Mouse (Mus musculus): Measurements from ENCODE around the gene Mpv17l2.
A peak's percentile ranks its signal among the peaks of the same experiment; 100 is the strongest.

The Mpv17l2 gene

GRCm38 (mm10) chr8:70791294-70791701 is 30.6 kb upstream of the Mpv17l2 start:
- no peak for DNase-seq (ENCODE audit: low read depth, low spot score)

- no peak for DNase-seq (ENCODE audit: low read depth, low spot score)
Observed at GRCm38 (mm10) chr8:70790846-70791245, 30.1 kb upstream of the Mpv17l2 start.

GRCm38 (mm10) chr8:70789046-70789445 is 28.3 kb upstream of the Mpv17l2 start:
- no peak for DNase-seq (ENCODE audit: low read depth, low spot score)

GRCm38 (mm10) chr8:70787941-70788667 is 27.4 kb upstream of the Mpv17l2 start:
- no peak for DNase-seq (ENCODE audit: low read depth, low spot score)

- no peak for DNase-seq (ENCODE audit: low read depth, low spot score)
Observed at GRCm38 (mm10) chr8:70787051-70787445, 26.3 kb upstream of the Mpv17l2 start.

DNA sequence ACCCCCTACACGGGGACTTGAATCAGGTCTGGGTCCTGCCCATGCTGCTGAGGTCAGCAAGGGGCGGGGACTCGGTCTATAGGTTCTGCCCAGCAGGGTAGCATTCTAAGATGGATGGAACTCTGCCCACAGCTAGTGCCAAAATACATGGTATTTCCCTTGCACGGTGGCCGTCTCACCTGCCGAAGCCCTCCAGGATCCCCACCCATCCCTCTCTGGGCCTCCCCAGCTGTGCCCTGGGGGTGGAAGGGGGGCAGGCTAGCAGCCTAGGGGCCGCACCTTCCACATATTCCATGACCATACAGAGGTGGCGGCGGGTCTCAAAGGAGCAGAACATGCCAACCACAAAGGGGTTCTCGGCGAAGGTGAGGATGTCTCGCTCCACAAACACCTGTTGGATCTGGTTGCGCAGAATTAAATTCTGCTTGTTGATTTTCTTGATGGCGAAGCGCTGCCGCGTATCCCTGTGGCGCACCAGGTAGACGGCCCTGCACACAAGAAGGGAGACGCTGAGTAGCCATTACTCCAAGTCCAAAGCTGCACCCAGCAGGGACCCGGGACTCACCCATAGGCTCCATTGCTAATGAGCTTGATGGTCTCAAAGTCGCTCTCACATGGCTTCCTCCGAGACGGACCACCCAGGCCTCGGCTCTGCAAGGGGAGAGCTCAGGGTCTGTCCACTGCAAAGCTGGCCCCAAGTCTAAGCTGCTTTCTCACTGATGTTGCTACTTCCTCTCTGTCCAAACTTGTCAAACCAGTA is 25.7 kb upstream of the Mpv17l2 start:
- DNase-seq (ENCODE audit: low read depth, low spot score), result no peak

GRCm38 (mm10) chr8:70780093-70780492 is 19.3 kb upstream of the Mpv17l2 start:
- DNase-seq (ENCODE audit: low read depth, low spot score), result no peak

GRCm38 (mm10) chr8:70776496-70777444 is 16.0 kb upstream of the Mpv17l2 start, which contains the start of gene Pik3r2:
TSS of gene Pik3r2 (minus strand) at chr8:70776713.
- peak; percentile 98 for DNase-seq (ENCODE audit: low read depth, low spot score)

DNA sequence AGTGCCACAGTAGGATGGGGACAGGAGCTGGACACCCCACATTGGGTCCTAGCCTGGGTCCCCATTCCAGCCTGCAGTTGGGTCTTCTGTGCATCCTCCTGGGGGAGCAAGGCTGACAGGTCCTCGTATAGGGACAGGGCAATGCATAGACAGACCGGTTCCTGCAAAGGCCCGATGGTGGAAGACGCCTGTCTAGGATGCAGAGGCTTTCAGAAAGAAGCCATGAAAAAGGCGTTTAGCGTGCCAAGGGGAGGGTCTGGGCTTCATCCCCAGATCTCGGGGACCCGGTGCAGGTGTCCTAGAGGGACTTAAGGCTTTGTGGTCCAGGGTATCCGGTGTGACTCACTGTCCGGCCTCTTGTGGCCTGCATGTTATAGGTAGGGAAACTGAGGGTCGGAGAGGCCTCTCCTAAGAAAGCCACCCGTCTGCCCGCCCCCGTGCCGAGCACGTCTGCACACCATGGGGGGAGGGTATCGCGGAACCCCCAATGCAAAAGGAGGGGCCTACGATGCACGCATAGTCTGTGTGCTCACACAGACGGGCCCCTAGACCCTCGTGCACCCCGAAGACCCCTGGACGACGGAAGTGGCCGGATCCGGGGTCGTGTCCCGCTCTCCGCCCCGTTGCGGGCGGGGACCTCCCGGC is 15.2 kb upstream of the Mpv17l2 start:
- no peak for DNase-seq (ENCODE audit: low read depth, low spot score)

DNA sequence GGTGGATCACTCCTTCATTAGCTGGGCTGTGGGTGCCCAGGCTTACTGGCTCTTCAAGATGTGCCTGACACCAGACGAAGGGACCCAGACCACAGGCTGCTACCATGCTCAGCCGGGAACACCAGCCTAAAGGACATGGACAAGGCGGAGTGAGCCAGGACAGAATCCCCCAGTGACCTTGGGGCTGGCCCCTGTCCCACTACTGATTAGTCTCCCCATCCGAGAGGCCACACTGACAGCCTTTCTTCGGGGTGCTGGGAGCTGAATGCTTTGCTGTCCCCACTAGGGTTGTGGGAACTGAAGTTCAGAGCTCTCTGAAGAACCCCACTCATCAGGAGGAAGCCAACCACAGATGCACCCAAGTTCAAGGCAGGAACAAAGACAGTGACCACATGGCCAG is 14.5 kb upstream of the Mpv17l2 start:
- DNase-seq (ENCODE audit: low read depth, low spot score), result no peak

- no peak for DNase-seq (ENCODE audit: low read depth, low spot score)
Observed at GRCm38 (mm10) chr8:70774740-70775139, 14.0 kb upstream of the Mpv17l2 start.

DNA sequence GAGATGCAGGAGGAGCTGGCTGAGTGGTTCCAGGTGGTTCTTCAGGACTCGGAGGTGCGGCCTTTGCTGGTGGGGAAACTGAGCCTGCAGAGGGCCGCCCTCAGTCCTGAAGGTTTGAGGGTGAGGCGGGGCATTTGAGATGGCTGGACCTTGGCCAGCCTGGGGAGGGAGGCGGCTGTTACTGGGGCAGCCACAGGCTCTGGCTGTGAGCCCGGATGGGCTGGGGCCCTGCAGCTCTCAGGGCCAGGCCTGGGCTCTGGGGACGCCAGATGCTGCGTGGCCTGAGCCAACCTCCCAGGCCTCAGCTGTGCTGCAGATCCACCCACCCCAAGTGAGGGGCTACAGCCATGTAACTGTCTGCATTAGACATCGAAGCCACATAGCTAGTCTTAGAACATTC is 13.1 kb upstream of the Mpv17l2 start:
- DNase-seq (ENCODE audit: low read depth, low spot score), result no peak

DNA sequence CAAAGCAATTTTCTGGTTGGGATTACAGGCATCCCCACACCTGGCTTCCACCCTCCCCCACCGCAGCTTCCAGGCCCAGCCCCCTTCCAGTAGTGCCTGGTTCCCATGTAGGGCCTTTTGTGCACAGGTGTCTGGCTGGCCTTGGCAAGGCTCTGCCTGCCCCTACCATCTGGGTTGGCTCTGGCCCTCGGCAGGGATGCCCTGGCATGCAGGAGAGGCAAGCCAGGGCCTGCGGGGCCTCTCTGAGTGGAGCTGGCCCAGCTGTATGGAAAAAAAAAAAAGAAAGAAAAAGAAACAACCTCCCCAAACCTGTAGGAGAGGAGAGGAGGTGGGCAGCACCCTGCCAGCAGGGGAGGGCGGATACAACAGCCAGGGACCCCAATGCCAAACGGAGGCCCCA is 12.7 kb upstream of the Mpv17l2 start:
- no peak for DNase-seq (ENCODE audit: low read depth, low spot score)

GRCm38 (mm10) chr8:70772890-70773289 is 12.1 kb upstream of the Mpv17l2 start:
- DNase-seq (ENCODE audit: low read depth, low spot score), result no peak

- no peak for DNase-seq (ENCODE audit: low read depth, low spot score)
Observed at GRCm38 (mm10) chr8:70772075-70772474, 11.3 kb upstream of the Mpv17l2 start.

DNA sequence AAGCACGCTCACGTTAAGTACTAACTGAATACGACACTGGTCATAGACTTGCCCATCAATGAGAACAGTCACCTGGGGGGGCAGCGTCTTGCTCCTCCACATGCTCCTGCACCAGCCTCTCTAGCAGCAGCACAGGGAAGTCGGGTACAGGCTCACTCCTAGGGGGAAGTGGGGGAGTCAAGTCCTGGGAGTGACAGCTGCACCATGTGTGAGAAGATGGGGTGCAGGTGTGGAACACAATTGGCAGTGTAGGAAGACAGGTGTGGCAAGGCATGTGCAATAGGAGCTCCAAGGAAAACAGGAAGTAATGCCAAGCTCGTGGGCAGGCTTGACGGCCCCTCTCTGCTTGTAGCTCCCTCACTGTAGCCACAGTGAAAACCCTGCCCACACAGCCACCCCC is 10.5 kb upstream of the Mpv17l2 start:
- no peak for DNase-seq (ENCODE audit: low read depth, low spot score)

DNA sequence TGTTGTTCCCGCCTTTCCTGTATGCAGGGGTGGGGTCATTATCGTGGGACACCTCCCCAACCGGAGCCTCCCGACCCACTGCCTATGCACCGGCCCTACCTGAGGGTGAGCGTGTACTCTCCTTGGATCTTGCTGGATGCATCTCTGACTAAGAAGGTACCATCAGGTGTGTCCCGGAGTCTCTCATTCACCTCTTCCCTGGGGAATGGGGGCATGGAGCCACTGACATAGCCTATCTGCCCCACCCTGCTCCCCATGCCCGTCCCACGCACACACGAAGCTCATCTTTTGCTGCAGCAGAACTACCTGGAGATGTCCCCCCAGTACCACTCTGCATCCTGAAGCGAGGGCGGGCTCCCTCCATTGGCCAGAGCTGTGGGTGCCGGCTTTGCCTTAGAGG is 10.0 kb upstream of the Mpv17l2 start:
- no peak for DNase-seq (ENCODE audit: low read depth, low spot score)

DNA sequence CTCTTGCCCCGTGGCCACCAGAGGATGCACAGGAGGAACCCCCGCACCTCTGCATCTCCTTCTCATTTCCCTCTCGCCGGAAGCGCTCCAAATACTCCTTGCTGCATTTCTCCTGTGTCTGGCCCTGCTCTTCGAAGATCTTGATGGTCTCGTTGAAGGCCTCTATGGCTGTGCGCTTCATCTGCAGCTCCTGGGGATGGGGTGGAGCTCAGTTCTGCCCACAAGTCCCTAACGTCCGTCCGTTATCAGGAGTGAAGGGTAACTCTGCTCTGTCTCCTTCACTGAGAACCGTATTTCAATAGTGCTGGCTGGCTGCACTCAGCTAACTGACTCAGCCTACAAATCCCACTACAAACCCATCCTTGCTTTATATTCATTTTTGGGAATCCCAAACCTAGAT is 9.1 kb upstream of the Mpv17l2 start:
- no peak for DNase-seq (ENCODE audit: low read depth, low spot score)

GRCm38 (mm10) chr8:70769359-70769758 is 8.6 kb upstream of the Mpv17l2 start:
- DNase-seq (ENCODE audit: low read depth, low spot score), result peak; percentile 93

DNA sequence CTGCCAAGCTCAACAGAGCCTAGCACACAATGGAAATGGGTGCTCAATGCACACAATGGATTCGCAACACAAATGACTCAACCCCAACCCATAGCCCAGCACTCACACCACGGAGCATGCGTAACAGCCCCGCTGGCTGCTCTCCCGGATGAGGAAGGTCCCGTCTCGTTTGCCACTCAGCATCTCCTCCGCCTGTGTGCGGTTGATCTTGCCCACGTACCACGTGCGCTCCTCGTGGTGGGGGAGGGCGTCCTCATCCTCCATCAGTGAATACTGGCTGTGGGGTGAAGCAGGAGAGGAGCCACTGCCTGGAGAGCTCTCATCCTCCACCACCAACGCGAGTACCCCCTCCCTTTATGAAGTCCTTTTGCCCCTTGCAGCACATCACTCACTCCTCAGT is 8.2 kb upstream of the Mpv17l2 start:
- no peak for DNase-seq (ENCODE audit: low read depth, low spot score)

- no peak for DNase-seq (ENCODE audit: low read depth, low spot score)
Observed at GRCm38 (mm10) chr8:70768231-70768776, 7.6 kb upstream of the Mpv17l2 start.

Measured in embryo, embryonic 11.5 days (tissue).